Mouse (Mus musculus) MEL (cell line): Measurements from ENCODE around the gene Msantd3. TPM values are rescaled to one million over a fixed set of nuclear protein-coding genes. Genes with fewer than 3 reads are reported as not detected.

Source experiments
- DNase-seq: peaks from one replicate; pipeline ENCODE4 v3.0.0; 2011; ENCODE audit warnings: low read depth, low spot score
- H3K27ac ChIP-seq: 2 replicates; pipeline ENCODE4 v1.5.1; 2012; ENCODE audit warnings: low read depth, mild to moderate bottlenecking, control low read depth, low read length, moderate library complexity; ENCODE audit not compliant: control insufficient read depth
- H3K27me3 ChIP-seq, 2 experiments: fragments of 150-350 bp in 1 of 2; sonication (generic) in 1 of 2; 2 replicates each; pipeline ENCODE4 v1.6.1; 2012; ENCODE audit warnings: low read length in 2 of 2, mild to moderate bottlenecking in 2 of 2, improper control_type of control experiment in 1 of 2, moderate library complexity in 1 of 2; ENCODE audit not compliant: insufficient read depth in 2 of 2, control insufficient read depth in 1 of 2
- H3K36me3 ChIP-seq, 2 experiments: 2 replicates each; pipeline ENCODE4 v1.6.1; 2012 to 2014; ENCODE audit warnings: low read length in 2 of 2, improper control_type of control experiment in 1 of 2, inconsistent platforms in 1 of 2, mild to moderate bottlenecking in 1 of 2; ENCODE audit not compliant: insufficient read depth in 2 of 2, control insufficient read depth in 1 of 2
- H3K4me1 ChIP-seq, 2 experiments: fragments of 150-350 bp in 1 of 2; sonication (generic) in 1 of 2; 2 replicates each; pipeline ENCODE4 v1.6.1; 2012; ENCODE audit warnings: low read length in 2 of 2, improper control_type of control experiment in 1 of 2, mild to moderate bottlenecking in 1 of 2; ENCODE audit not compliant: insufficient read depth in 2 of 2, control insufficient read depth in 1 of 2
- H3K4me3 ChIP-seq, 2 experiments: fragments of 150-350 bp in 1 of 2; sonication (generic) in 1 of 2; 2 replicates each; pipeline ENCODE4 v1.5.1; 2012; ENCODE audit warnings: low read depth in 2 of 2, low read length in 2 of 2, mild to moderate bottlenecking in 2 of 2, moderate library complexity in 2 of 2, control low read depth in 1 of 2, improper control_type of control experiment in 1 of 2; ENCODE audit not compliant: control insufficient read depth in 1 of 2, insufficient read depth in 1 of 2
- H3K79me2 ChIP-seq: 2 replicates; pipeline ENCODE4 v1.6.1; 2012; ENCODE audit warnings: mild to moderate bottlenecking, low read length, moderate library complexity; ENCODE audit not compliant: control insufficient read depth, poor library complexity, insufficient read depth
- H3K9ac ChIP-seq: 2 replicates; pipeline ENCODE4 v1.6.1; 2012; ENCODE audit warnings: low read depth, mild to moderate bottlenecking, control low read depth, low read length, moderate library complexity; ENCODE audit not compliant: control insufficient read depth, poor library complexity, severe bottlenecking
- H3K9me3 ChIP-seq: fragments of 150-350 bp; sonication (generic); replicated peaks from 2 replicates; pipeline ENCODE4 v1.6.1; 2012; ENCODE audit warnings: mild to moderate bottlenecking, low read length, improper control_type of control experiment, moderate library complexity; ENCODE audit not compliant: insufficient read depth
- BHLHE40 ChIP-seq: IDR thresholded peaks from 2 replicates; pipeline ENCODE4 v1.6.1; 2012; ENCODE audit warnings: low read depth, mild to moderate bottlenecking, inconsistent platforms, low read length, improper control_type of control experiment, borderline replicate concordance
- CHD1 ChIP-seq: IDR thresholded peaks from 2 replicates; pipeline ENCODE4 v1.6.1; 2012; ENCODE audit warnings: low read depth, mild to moderate bottlenecking, inconsistent platforms, low read length, improper control_type of control experiment
- CTCF ChIP-seq, 3 experiments: IDR thresholded peaks in 2 of 3; conservative IDR thresholded peaks in 1 of 3; 2 replicates each; pipeline ENCODE4 v1.5.1; 2011 to 2012; ENCODE audit warnings: low read length in 3 of 3, low read depth in 2 of 3, mild to moderate bottlenecking in 2 of 3, improper control_type of control experiment in 1 of 3, inconsistent platforms in 1 of 3, mixed read lengths in 1 of 3, moderate library complexity in 1 of 3; ENCODE audit not compliant: control insufficient read depth in 1 of 3, insufficient read depth in 1 of 3, poor library complexity in 1 of 3, severe bottlenecking in 1 of 3
- E2F4 ChIP-seq: IDR thresholded peaks from 2 replicates; pipeline ENCODE4 v1.6.1; 2011; ENCODE audit warnings: low read depth, low read length, improper control_type of control experiment, borderline replicate concordance
- ELF1 ChIP-seq: IDR thresholded peaks from 2 replicates; pipeline ENCODE4 v1.6.1; 2014; ENCODE audit warnings: low read depth, mild to moderate bottlenecking, inconsistent platforms, low read length, improper control_type of control experiment, moderate library complexity
- EP300 ChIP-seq, 2 experiments: IDR thresholded peaks; 2 replicates each; pipeline ENCODE4 v1.6.1; 2011; ENCODE audit warnings: improper control_type of control experiment in 2 of 2, low read length in 2 of 2, low read depth in 1 of 2, mild to moderate bottlenecking in 1 of 2
- ETS1 ChIP-seq: IDR thresholded peaks from 2 replicates; pipeline ENCODE4 v1.6.1; 2012; ENCODE audit warnings: low read depth, mild to moderate bottlenecking, inconsistent platforms, low read length, improper control_type of control experiment, moderate library complexity
- GABPA ChIP-seq: IDR thresholded peaks from 2 replicates; pipeline ENCODE4 v1.6.1; 2012; ENCODE audit warnings: low read depth, mild to moderate bottlenecking, inconsistent platforms, low read length, improper control_type of control experiment, moderate library complexity
- HCFC1 ChIP-seq: IDR thresholded peaks from 2 replicates; pipeline ENCODE4 v1.6.1; 2012; ENCODE audit warnings: low read depth, mild to moderate bottlenecking, inconsistent platforms, low read length, improper control_type of control experiment, moderate library complexity
- MAX ChIP-seq: IDR thresholded peaks from 2 replicates; pipeline ENCODE4 v1.6.1; 2011; ENCODE audit warnings: low read length, improper control_type of control experiment
- MEF2A ChIP-seq: IDR thresholded peaks from 2 replicates; pipeline ENCODE4 v1.6.1; 2014; ENCODE audit warnings: low read depth, mild to moderate bottlenecking, inconsistent platforms, low read length, improper control_type of control experiment; ENCODE audit not compliant: poor library complexity, insufficient replicate concordance, severe bottlenecking; ENCODE audit errors: extremely low read depth
- MXI1 ChIP-seq: IDR thresholded peaks from 2 replicates; pipeline ENCODE4 v1.6.1; 2011; ENCODE audit warnings: mild to moderate bottlenecking, low read depth, low read length, improper control_type of control experiment
- POLR2AphosphoS5 ChIP-seq: IDR thresholded peaks from 2 replicates; pipeline ENCODE4 v1.6.1; 2012; ENCODE audit warnings: low read depth, borderline replicate concordance, mild to moderate bottlenecking, inconsistent platforms, low read length, moderate library complexity, mixed read lengths
- RAD21 ChIP-seq: IDR thresholded peaks from 2 replicates; pipeline ENCODE4 v1.6.1; 2011; ENCODE audit warnings: mild to moderate bottlenecking, low read depth, low read length, improper control_type of control experiment
- RCOR1 ChIP-seq: IDR thresholded peaks from 2 replicates; pipeline ENCODE4 v1.6.1; 2012; ENCODE audit warnings: low read depth, mild to moderate bottlenecking, inconsistent platforms, low read length, improper control_type of control experiment
- SIN3A ChIP-seq: IDR thresholded peaks from 2 replicates; pipeline ENCODE4 v1.6.1; 2012; ENCODE audit warnings: low read length, improper control_type of control experiment, inconsistent platforms
- TCF12 ChIP-seq: IDR thresholded peaks from 2 replicates; pipeline ENCODE4 v1.6.1; 2014; ENCODE audit warnings: low read depth, mild to moderate bottlenecking, inconsistent platforms, low read length, improper control_type of control experiment, moderate library complexity
- USF1 ChIP-seq: IDR thresholded peaks from 2 replicates; pipeline ENCODE4 v1.6.1; 2014; ENCODE audit warnings: low read depth, mild to moderate bottlenecking, inconsistent platforms, low read length, improper control_type of control experiment, moderate library complexity
- USF2 ChIP-seq, 2 experiments: IDR thresholded peaks; 2 replicates each; pipeline ENCODE4 v1.6.1; 2011 to 2012; ENCODE audit warnings: improper control_type of control experiment in 2 of 2, low read length in 2 of 2, borderline replicate concordance in 1 of 2, inconsistent platforms in 1 of 2, low read depth in 1 of 2, mild to moderate bottlenecking in 1 of 2; ENCODE audit not compliant: insufficient read depth in 1 of 2
- ZMIZ1 ChIP-seq: IDR thresholded peaks from 2 replicates; pipeline ENCODE4 v1.6.1; 2012; ENCODE audit warnings: low read depth, mild to moderate bottlenecking, inconsistent platforms, low read length, improper control_type of control experiment, moderate library complexity
- polyA plus RNA-seq, 2 experiments: library from polyadenylated mRNA; stranded (reverse) in 1 of 2; unstranded in 1 of 2; fragments of >175 nt in 1 of 2; fragments of >200 nt in 1 of 2; gene quantifications; 2 replicates each; pipeline versions ENCODE4 v1.2.1 to v1.2.4; 2012; ENCODE audit warnings: low replicate concordance in 2 of 2, low read depth in 1 of 2; ENCODE audit not compliant: insufficient read length in 2 of 2, insufficient read depth in 1 of 2, missing spikeins in 1 of 2
- total RNA-seq: library from RNA; depleted of rRNA; stranded (reverse); fragments of 300-350 nt; gene quantifications from 2 replicates; pipeline ENCODE4 v1.2.3, GENCODE M21; 2012

Msantd3 gene
- total and polyA plus RNA-seq, 3 experiments, result not detected

- TF ChIP-seq GABPA, result no peak
- TF ChIP-seq USF2 (IDR thresholded peaks at IDR 0.05; ENCODE audit: borderline replicate concordance in 1 of 2, insufficient read depth in 1 of 2, low read depth in 1 of 2, low read length in 2 of 2), result no peak
- no peak for TF ChIP-seq HCFC1
- no peak for TF ChIP-seq EP300 (IDR thresholded peaks at IDR 0.05; ENCODE audit: low read depth in 1 of 2, low read length in 2 of 2)
- TF ChIP-seq BHLHE40, result no peak
- no peak for TF ChIP-seq MXI1
- no peak for TF ChIP-seq CHD1
- no peak for TF ChIP-seq POLR2AphosphoS5
- TF ChIP-seq MAX, result no peak
- TF ChIP-seq MEF2A, result no peak
- no peak for TF ChIP-seq E2F4
- TF ChIP-seq CTCF (IDR thresholded peaks at IDR 0.05 in 2 of 3, conservative IDR thresholded peaks at IDR 0.05 in 1 of 3; ENCODE audit: control insufficient read depth in 1 of 3, insufficient read depth in 1 of 3, low read depth in 2 of 3, low read length in 3 of 3, poor library complexity in 1 of 3, severe bottlenecking in 1 of 3), result no peak
- TF ChIP-seq ELF1, result no peak
- TF ChIP-seq TCF12, result no peak
- no peak for TF ChIP-seq RCOR1
- TF ChIP-seq ZMIZ1, result no peak
- no peak for TF ChIP-seq USF1
- no peaks in the 10 kb centered on the region for H3K4me1 ChIP-seq
- no peaks in the 10 kb centered on the region for H3K9me3 ChIP-seq
- no peaks in the 10 kb centered on the region for H3K36me3 ChIP-seq
- no peaks in the 10 kb centered on the region for H3K79me2 ChIP-seq
- H3K4me3 ChIP-seq, result no peak overlapping the region
- no peaks in the 10 kb centered on the region for H3K27me3 ChIP-seq
- no peak overlapping the region for H3K9ac ChIP-seq
- no peak overlapping the region for H3K27ac ChIP-seq
- peak; percentile 38 for DNase-seq
Observed at GRCm38 (mm10) chr4:48545966-48546365, 6.2 kb downstream of the Msantd3 start.

- no peak for DNase-seq
- Histone ChIP-seq H3K4me1 (no peaks in the 10 kb centered on the region), H3K27ac (no peak overlapping the region), H3K4me3 (no peak overlapping the region), H3K27me3 (no peaks in the 10 kb centered on the region), H3K9ac (no peak overlapping the region), H3K79me2 (no peaks in the 10 kb centered on the region), H3K36me3 (no peaks in the 10 kb centered on the region), H3K9me3 (no peaks in the 10 kb centered on the region)
- TF ChIP-seq SIN3A, result no peak
- TF ChIP-seq ETS1, result no peak
- no peak for TF ChIP-seq E2F4
- TF ChIP-seq CTCF (IDR thresholded peaks at IDR 0.05 in 2 of 3, conservative IDR thresholded peaks at IDR 0.05 in 1 of 3; ENCODE audit: control insufficient read depth in 1 of 3, insufficient read depth in 1 of 3, low read depth in 2 of 3, low read length in 3 of 3, poor library complexity in 1 of 3, severe bottlenecking in 1 of 3), result no peak
- TF ChIP-seq EP300 (IDR thresholded peaks at IDR 0.05; ENCODE audit: low read depth in 1 of 2, low read length in 2 of 2), result no peak
- TF ChIP-seq MAX, result no peak
- no peak for TF ChIP-seq RAD21
Observed at GRCm38 (mm10) chr4:48546568-48547496, 7.1 kb downstream of the Msantd3 start.
